In the genomic region with DNA sequence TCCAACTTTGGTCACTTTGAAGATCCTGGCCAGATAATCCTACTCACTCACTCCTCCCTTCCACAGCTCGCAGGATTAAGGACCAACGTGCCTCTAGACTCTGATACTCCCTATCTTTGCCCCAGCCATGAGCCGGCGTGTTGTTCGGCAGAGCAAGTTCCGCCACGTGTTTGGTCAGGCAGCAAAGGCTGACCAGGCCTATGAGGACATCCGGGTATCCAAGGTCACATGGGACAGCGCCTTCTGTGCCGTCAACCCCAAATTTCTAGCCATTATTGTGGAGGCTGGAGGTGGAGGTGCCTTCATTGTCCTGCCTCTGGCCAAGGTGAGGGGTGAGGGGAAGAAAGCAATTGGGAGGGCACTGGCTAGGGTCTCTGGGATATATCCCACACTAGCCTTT, we compare ENCODE assay signal across 22 mouse cellular contexts. TPM values are rescaled to one million over a fixed set of nuclear protein-coding genes. Genes with fewer than 3 reads are reported as not detected.
DNase-seq lines count a peak whose midpoint lies in the region; ATAC-seq and TF ChIP-seq lines count a peak whose summit lies in the region.
"Had no signal": no experiment of that assay in that cellular context is flagged by ENCODE, and none has a peak within 500 bp of the region (broad histone marks: within the 10 kb centered on the region; RNA-seq: fewer than 3 reads in every experiment).

No protein-coding gene starts in this region.

- no peak for TF ChIP-seq CTCF in left cerebral cortex, adult 2 months (IDR thresholded peaks at IDR 0.05)

- H3K27me3 ChIP-seq in heart, embryonic 14.5 days (ENCODE audit: control insufficient read depth, insufficient read depth, low read length): peaks cover 13% of the 10 kb centered on the region
- H3K27me3 ChIP-seq in kidney, embryonic 15.5 days: peaks cover 83% of the 10 kb centered on the region
- H3K27me3 ChIP-seq: Patski had no signal

- peak; percentile 95 for DNase-seq in heart, adult 11 months
- no peak for DNase-seq in heart, adult 9 months (ENCODE audit: low spot score in 2 of 2)
- DNase-seq in left cerebral cortex, adult 2 months (ENCODE audit: extremely low spot score in 1 of 2, low spot score in 2 of 2): no peak
- DNase-seq in left cerebral cortex, postnatal 36 days (ENCODE audit: low spot score in 2 of 2): no peak
- DNase-seq in heart, postnatal 4 days: peak; percentile 38
- DNase-seq in lung, postnatal 14 days: no peak
- DNase-seq: adrenal gland, postnatal 14 days; cerebellum, adult 18-20 months; cerebellum, adult 9-11 months; cerebellum, postnatal 36 days; forebrain, postnatal 0 days; gastrocnemius, postnatal 36 days; kidney, adult 18-20 months had no signal

- intact Hi-C loops in left cerebral cortex, adult 2 months (cut with DNase I): no loop called here
- intact Hi-C loops in left cerebral cortex, postnatal 36 days (cut with DNase I): loop anchor here (10.0 kb wide), 1 partner anchor 359 kb away; no protein-coding TSS in a partner anchor

- H3K4me2 ChIP-seq in heart, embryonic 14.5 days (ENCODE audit: low read length): peak overlapping the region; percentile 79
- H3K4me2 ChIP-seq in kidney, embryonic 15.5 days: no peak overlapping the region
- H3K4me2 ChIP-seq: forebrain, embryonic 13.5 days; hindbrain, embryonic 14.5 days; intestine, embryonic 15.5 days had no signal

- WGBS in heart, embryonic 14.5 days: 55% methylated on average over 10 of the region's 10 CpGs
- 80% methylated on average over 10 of the region's 10 CpGs for WGBS in kidney, embryonic 15.5 days

- peaks cover 15% of the 10 kb centered on the region; the same call in 1 of the 2 replicates for H3K36me3 ChIP-seq in heart, embryonic 14.5 days (ENCODE audit: control insufficient read depth, insufficient read depth, low read length)
- H3K36me3 ChIP-seq in kidney, embryonic 15.5 days: no peaks in the 10 kb centered on the region
- H3K36me3 ChIP-seq: embryonic facial prominence, embryonic 13.5 days; hindbrain, embryonic 10.5 days; intestine, embryonic 15.5 days had no signal

- peak overlapping the region; percentile 87 for H3K9ac ChIP-seq in heart, embryonic 14.5 days (ENCODE audit: low read length)
- no peak overlapping the region for H3K9ac ChIP-seq in kidney, embryonic 15.5 days
- H3K9ac ChIP-seq: embryonic facial prominence, embryonic 13.5 days; forebrain, embryonic 13.5 days; forebrain, postnatal 0 days; hindbrain, embryonic 14.5 days; intestine, embryonic 15.5 days had no signal

- peak overlapping the region; percentile 61 for H3K4me3 ChIP-seq in left cerebral cortex, adult 2 months
- H3K4me3 ChIP-seq in heart, embryonic 14.5 days (ENCODE audit: control insufficient read depth in 1 of 2, insufficient read depth in 1 of 2, low read depth in 1 of 2, low read length in 2 of 2): peak overlapping the region in 1 of 2 experiments; percentile 65; a peak in 2 of 4 replicates
- no peak overlapping the region for H3K4me3 ChIP-seq in kidney, embryonic 15.5 days (replicated peaks)
- H3K4me3 ChIP-seq: forebrain, embryonic 13.5 days; intestine, embryonic 15.5 days had no signal

- no peak overlapping the region for H3K27ac ChIP-seq in left cerebral cortex, adult 2 months
- peak overlapping the region; percentile 93 to 96 for H3K27ac ChIP-seq in heart, embryonic 14.5 days (replicated peaks in 1 of 2; ENCODE audit: control insufficient read depth in 1 of 2, insufficient read depth in 1 of 2, low read depth in 2 of 2, low read length in 2 of 2)
- H3K27ac ChIP-seq in kidney, embryonic 15.5 days: no peak overlapping the region
- H3K27ac ChIP-seq: embryonic facial prominence, embryonic 13.5 days; forebrain, embryonic 13.5 days; hindbrain, embryonic 10.5 days; hindbrain, embryonic 14.5 days; intestine, embryonic 15.5 days had no signal

- peaks cover 39 to 57% of the 10 kb centered on the region in 2 experiments for H3K4me1 ChIP-seq in heart, embryonic 14.5 days (ENCODE audit: control insufficient read depth in 2 of 2, insufficient read depth in 2 of 2, low read length in 2 of 2)
- H3K4me1 ChIP-seq in kidney, embryonic 15.5 days: peaks cover 28% of the 10 kb centered on the region

- H3K9me3 ChIP-seq in heart, embryonic 14.5 days (ENCODE audit: control insufficient read depth, low read length): no peaks in the 10 kb centered on the region
- H3K9me3 ChIP-seq in kidney, embryonic 15.5 days (replicated peaks): no peaks in the 10 kb centered on the region
- H3K9me3 ChIP-seq: embryonic facial prominence, embryonic 13.5 days; forebrain, embryonic 13.5 days; hindbrain, embryonic 10.5 days; intestine, embryonic 15.5 days had no signal

- ATAC-seq in heart, embryonic 14.5 days (ENCODE audit: insufficient number of reproducible peaks, insufficient read depth, low FRiP score, low read depth): no peak
- no peak for ATAC-seq in kidney, embryonic 15.5 days (replicated peaks; ENCODE audit: low FRiP score)
- ATAC-seq: activated CD4-positive, CD25-positive, alpha-beta regulatory T cell, adult 4 months; forebrain, embryonic 13.5 days; forebrain, postnatal 0 days; intestine, embryonic 15.5 days; Patski had no signal

RNA-seq across cellular contexts. Expression of gene Coro6, which starts 1.6 kb away (rescaled TPM):
- 10 to 100 TPM; 48.9 to 57.9 TPM for total RNA-seq in left cerebral cortex, adult 2 months (2021)
- total RNA-seq in left cerebral cortex, postnatal 36 days (2021): 10 to 100 TPM; 33.3 to 45.9 TPM
- 55.5 and 59.6 TPM in 2 replicates for polyA plus RNA-seq in heart, embryonic 14.5 days (2014; fragmentation: Nextera tagmentation; extraction: Ambion mirVana)
- total RNA-seq in heart, postnatal 4 days (2021): 100 to 1,000 TPM; 190 to 194 TPM
- 0.48 and 0.59 TPM in 2 replicates for polyA plus RNA-seq in kidney, embryonic 15.5 days (2015; fragmentation: Nextera tagmentation; extraction: Ambion mirVana)
- polyA plus RNA-seq: activated CD4-positive, CD25-positive, alpha-beta regulatory T cell, adult 4 months had no signal

RNA-seq across cellular contexts. Expression of gene Ankrd13b, which starts 25.7 kb away (rescaled TPM):
- 10 to 100 TPM; 89.7 to 91.7 TPM for total RNA-seq in left cerebral cortex, adult 2 months (2021)
- total RNA-seq in left cerebral cortex, postnatal 36 days (2021): 10 to 100 TPM; 84.9 to 99.0 TPM
- 5.1 and 5.2 TPM in 2 replicates for polyA plus RNA-seq in heart, embryonic 14.5 days (2014; fragmentation: Nextera tagmentation; extraction: Ambion mirVana)
- total RNA-seq in heart, postnatal 4 days (2021): 10 to 100 TPM; 17.3 to 17.4 TPM
- polyA plus RNA-seq in kidney, embryonic 15.5 days (2015; fragmentation: Nextera tagmentation; extraction: Ambion mirVana): 5.3 and 6.9 TPM in 2 replicates

RNA-seq across cellular contexts. Expression of gene Git1, which starts 29.6 kb away (rescaled TPM):
- 100 to 1,000 TPM; 297 to 305 TPM for total RNA-seq in left cerebral cortex, adult 2 months (2021)
- 100 to 1,000 TPM; 277 to 296 TPM for total RNA-seq in left cerebral cortex, postnatal 36 days (2021)
- polyA plus RNA-seq in heart, embryonic 14.5 days (2014; fragmentation: Nextera tagmentation; extraction: Ambion mirVana): 13.6 and 15.2 TPM in 2 replicates
- total RNA-seq in heart, postnatal 4 days (2021): 10 to 100 TPM; 76.8 to 81.0 TPM
- 9.7 and 12.6 TPM in 2 replicates for polyA plus RNA-seq in kidney, embryonic 15.5 days (2015; fragmentation: Nextera tagmentation; extraction: Ambion mirVana)

RNA-seq across cellular contexts. Expression of gene Abhd15, which starts 51.1 kb away (rescaled TPM):
- total RNA-seq in left cerebral cortex, adult 2 months (2021): 1 to 10 TPM; 1.4 to 1.7 TPM
- total RNA-seq in left cerebral cortex, postnatal 36 days (2021): 1 to 10 TPM; 1.2 to 1.3 TPM
- 1.6 and 1.8 TPM in 2 replicates for polyA plus RNA-seq in heart, embryonic 14.5 days (2014; fragmentation: Nextera tagmentation; extraction: Ambion mirVana)
- total RNA-seq in heart, postnatal 4 days (2021): 1 to 10 TPM; 1.4 to 1.5 TPM
- 1.9 TPM in 2 replicates for polyA plus RNA-seq in kidney, embryonic 15.5 days (2015; fragmentation: Nextera tagmentation; extraction: Ambion mirVana)

RNA-seq across cellular contexts. Expression of gene Trp53i13, which starts 52.0 kb away (rescaled TPM):
- 1 to 10 TPM; 3.6 to 5.0 TPM for total RNA-seq in left cerebral cortex, adult 2 months (2021)
- 1 to 10 TPM; 3.9 to 4.6 TPM for total RNA-seq in left cerebral cortex, postnatal 36 days (2021)
- polyA plus RNA-seq in heart, embryonic 14.5 days (2014; fragmentation: Nextera tagmentation; extraction: Ambion mirVana): 28.7 and 30.0 TPM in 2 replicates
- 10 to 100 TPM; 12.0 to 13.7 TPM for total RNA-seq in heart, postnatal 4 days (2021)
- polyA plus RNA-seq in kidney, embryonic 15.5 days (2015; fragmentation: Nextera tagmentation; extraction: Ambion mirVana): 34.8 and 41.2 TPM in 2 replicates

Comparison
In these comparisons a context has a peak if more than half of its experiments do, and no peak if none do; other contexts are left out.
1. DNase-seq: peak in heart, adult 11 months (single experiment) and heart, postnatal 4 days (single experiment); none in heart, adult 9 months (0 of 2), left cerebral cortex, adult 2 months (0 of 2), left cerebral cortex, postnatal 36 days (0 of 2) and lung, postnatal 14 days (single experiment).
2. H3K27ac ChIP-seq: peak in heart, embryonic 14.5 days (2 of 2); none in left cerebral cortex, adult 2 months (single experiment) and kidney, embryonic 15.5 days (single experiment).
3. RNA of gene Ankrd13b, which starts 25.7 kb away (total RNA-seq): 84.9 to 99.0 TPM in left cerebral cortex, postnatal 36 days and 89.7 to 91.7 TPM in left cerebral cortex, adult 2 months; 17.3 to 17.4 TPM in heart, postnatal 4 days; every median in the first group is over 4 times any median in the second.